Mouse (Mus musculus): ENCODE results near the gene Spata33. TPM values are rescaled to one million over a fixed set of nuclear protein-coding genes. Genes with fewer than 3 reads are reported as not detected.

Gene Spata33
- polyA plus RNA-seq, 1 experiment from 2014 or later: 5.7 TPM

GRCm38 (mm10) chr8:123235520-123236497, 23.2 kb downstream of the Spata33 start, which contains the start of gene Spata2l:
Gene Spata2l, minus strand, starts transcription at chr8:123236233.
- WGBS: 2% methylated on average over 57 of the region's 57 CpGs
- Histone ChIP-seq H3K4me2 (peak within 1 kb of the TSS; percentile 83), H3K4me1 (peaks cover 20% of the 10 kb centered on the region), H3K36me3 (replicated peaks) (no peaks in the 10 kb centered on the region), H3K4me3 (replicated peaks) (peak within 1 kb of the TSS; percentile 46), H3K27me3 (peaks cover 46% of the 10 kb centered on the region), H3K9ac (peak within 1 kb of the TSS; percentile 50), H3K27ac (no peak within 1 kb of the TSS), H3K9me3 (no peaks in the 10 kb centered on the region)
- peak; percentile 83 for ATAC-seq (ENCODE audit: low FRiP score)

DNA sequence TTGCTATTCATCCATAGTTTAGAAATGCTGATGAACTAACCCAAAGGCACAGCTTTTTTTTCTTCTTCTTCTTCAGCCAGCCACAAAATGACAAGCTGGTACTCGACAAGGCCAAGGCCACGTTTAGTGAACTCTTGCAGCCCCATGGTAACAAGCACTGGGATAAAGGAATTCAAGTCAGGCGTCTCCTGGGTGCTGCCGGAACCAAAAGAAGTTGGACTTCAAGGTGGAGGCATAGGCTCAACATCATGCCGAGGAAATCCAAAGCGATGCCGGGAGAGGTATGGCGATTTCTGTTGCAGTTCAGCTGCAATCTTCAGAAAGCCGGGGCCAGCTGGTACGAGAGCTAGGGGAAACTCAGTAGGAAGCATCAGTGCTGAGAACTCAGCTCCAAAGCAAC, 26.8 kb downstream of the Spata33 start:
- peaks cover 29% of the 10 kb centered on the region for H3K36me3 ChIP-seq (replicated peaks)
- 88% methylated on average over 10 of the region's 10 CpGs for WGBS
- no peaks in the 10 kb centered on the region for H3K9me3 ChIP-seq
- H3K9ac ChIP-seq: no peak overlapping the region
- no peak overlapping the region for H3K27ac ChIP-seq
- H3K4me3 ChIP-seq (replicated peaks): no peak overlapping the region
- H3K4me1 ChIP-seq: peaks cover 20% of the 10 kb centered on the region
- no peak overlapping the region for H3K4me2 ChIP-seq
- no peak for ATAC-seq (ENCODE audit: low FRiP score)
- peaks cover 28% of the 10 kb centered on the region for H3K27me3 ChIP-seq

GRCm38 (mm10) chr8:123242107-123242923, 29.7 kb downstream of the Spata33 start:
- Histone ChIP-seq H3K27me3 (no peaks in the 10 kb centered on the region), H3K36me3 (replicated peaks) (peaks cover 58% of the 10 kb centered on the region), H3K9me3 (no peaks in the 10 kb centered on the region), H3K4me2 (no peak overlapping the region), H3K4me1 (no peaks in the 10 kb centered on the region), H3K4me3 (replicated peaks) (no peak overlapping the region), H3K27ac (no peak overlapping the region), H3K9ac (no peak overlapping the region)
- 90% methylated on average over 7 of the region's 7 CpGs for WGBS
- ATAC-seq (ENCODE audit: low FRiP score): no peak

DNA sequence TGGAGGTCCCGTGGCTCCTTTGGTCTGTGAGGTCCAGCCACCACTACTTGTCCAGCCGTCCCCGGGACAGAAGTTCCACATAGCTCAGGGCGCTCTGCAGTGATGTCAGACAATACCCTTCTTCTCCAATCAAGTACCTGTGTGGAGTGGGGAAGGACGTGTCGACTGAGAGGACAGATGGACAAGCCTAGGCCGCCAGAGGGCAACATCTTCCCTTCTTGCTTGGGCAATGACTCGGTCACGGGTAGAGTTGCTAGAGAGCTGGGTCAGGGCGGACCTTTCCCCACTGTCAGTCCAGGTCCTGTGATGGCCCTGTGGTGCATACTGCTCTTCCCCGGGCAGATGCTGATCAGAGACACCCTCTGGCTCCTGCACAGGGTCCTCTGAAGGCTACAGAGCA, 30.4 kb downstream of the Spata33 start:
- H3K4me2 ChIP-seq: no peak overlapping the region
- no peaks in the 10 kb centered on the region for H3K27me3 ChIP-seq
- WGBS: 73% methylated on average over 11 of the region's 11 CpGs
- H3K9me3 ChIP-seq: no peaks in the 10 kb centered on the region
- H3K27ac ChIP-seq: no peak overlapping the region
- H3K4me1 ChIP-seq: no peaks in the 10 kb centered on the region
- H3K9ac ChIP-seq: no peak overlapping the region
- peaks cover 66% of the 10 kb centered on the region for H3K36me3 ChIP-seq (replicated peaks)
- H3K4me3 ChIP-seq (replicated peaks): no peak overlapping the region
- no peak for ATAC-seq (ENCODE audit: low FRiP score)

GRCm38 (mm10) chr8:123244382-123244781, 31.8 kb downstream of the Spata33 start:
- Histone ChIP-seq H3K4me1 (no peaks in the 10 kb centered on the region), H3K9me3 (no peaks in the 10 kb centered on the region), H3K36me3 (replicated peaks) (peaks cover 79% of the 10 kb centered on the region), H3K4me2 (no peak overlapping the region), H3K4me3 (replicated peaks) (no peak overlapping the region), H3K27ac (no peak overlapping the region), H3K9ac (no peak overlapping the region), H3K27me3 (no peaks in the 10 kb centered on the region)
- ATAC-seq (ENCODE audit: low FRiP score): no peak
- 90% methylated on average over 4 of the region's 4 CpGs for WGBS

DNA sequence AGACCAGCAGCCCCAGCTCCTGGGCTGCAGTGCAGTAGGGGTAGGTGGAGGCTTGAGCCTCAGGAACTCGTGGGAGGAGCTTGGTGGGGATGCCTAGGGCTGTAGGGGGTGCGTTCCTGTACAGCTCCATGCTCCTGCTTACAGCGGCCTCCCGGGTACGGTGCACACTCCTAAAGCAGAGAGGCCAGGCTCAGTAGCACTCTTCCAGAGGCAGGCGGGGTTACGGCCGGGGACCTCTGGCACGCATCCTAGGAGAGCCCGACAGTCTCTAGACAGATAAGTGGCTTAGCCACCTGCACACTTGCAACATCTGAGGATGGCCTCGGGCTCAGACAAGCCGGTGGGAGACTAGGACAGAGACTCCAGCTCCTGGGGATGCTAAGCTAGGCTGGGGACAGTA, 32.9 kb downstream of the Spata33 start:
- H3K9me3 ChIP-seq: no peaks in the 10 kb centered on the region
- no peaks in the 10 kb centered on the region for H3K4me1 ChIP-seq
- no peak overlapping the region for H3K4me2 ChIP-seq
- H3K4me3 ChIP-seq (replicated peaks): no peak overlapping the region
- no peak overlapping the region for H3K9ac ChIP-seq
- whole genome bisulfite sequencing: 90% methylated on average over 12 of the region's 12 CpGs
- no peak overlapping the region for H3K27ac ChIP-seq
- peaks cover 89% of the 10 kb centered on the region for H3K36me3 ChIP-seq (replicated peaks)
- ATAC-seq (ENCODE audit: low FRiP score): no peak
- no peaks in the 10 kb centered on the region for H3K27me3 ChIP-seq

GRCm38 (mm10) chr8:123247748-123248147, 35.1 kb downstream of the Spata33 start:
- Histone ChIP-seq H3K9ac (no peak overlapping the region), H3K4me2 (no peak overlapping the region), H3K4me3 (replicated peaks) (no peak overlapping the region), H3K36me3 (replicated peaks) (peaks cover 87% of the 10 kb centered on the region), H3K9me3 (no peaks in the 10 kb centered on the region), H3K27ac (no peak overlapping the region), H3K4me1 (peaks cover under 1% of the 10 kb centered on the region), H3K27me3 (no peaks in the 10 kb centered on the region)
- ATAC-seq (ENCODE audit: low FRiP score): no peak
- WGBS: 98% methylated on average over 6 of the region's 6 CpGs

GRCm38 (mm10) chr8:123248596-123248995, 36.0 kb downstream of the Spata33 start:
- Histone ChIP-seq H3K36me3 (replicated peaks) (peaks cover 79% of the 10 kb centered on the region), H3K4me1 (peaks cover 8% of the 10 kb centered on the region), H3K27ac (no peak overlapping the region), H3K4me3 (replicated peaks) (no peak overlapping the region), H3K9me3 (no peaks in the 10 kb centered on the region), H3K9ac (no peak overlapping the region), H3K27me3 (no peaks in the 10 kb centered on the region), H3K4me2 (no peak overlapping the region)
- ATAC-seq (ENCODE audit: low FRiP score): no peak
- WGBS: 92% methylated on average over 8 of the region's 8 CpGs

- H3K9ac ChIP-seq: no peak overlapping the region
- no peak overlapping the region for H3K4me3 ChIP-seq (replicated peaks)
- H3K27ac ChIP-seq: no peak overlapping the region
- 93% methylated on average over 5 of the region's 5 CpGs for WGBS
- H3K36me3 ChIP-seq (replicated peaks): peaks cover 57% of the 10 kb centered on the region
- H3K4me2 ChIP-seq: no peak overlapping the region
- ATAC-seq (ENCODE audit: low FRiP score): no peak
- H3K9me3 ChIP-seq: no peaks in the 10 kb centered on the region
- peaks cover 22% of the 10 kb centered on the region for H3K4me1 ChIP-seq
- H3K27me3 ChIP-seq: no peaks in the 10 kb centered on the region
Measured at GRCm38 (mm10) chr8:123250940-123251339, 38.3 kb downstream of the Spata33 start.

DNA sequence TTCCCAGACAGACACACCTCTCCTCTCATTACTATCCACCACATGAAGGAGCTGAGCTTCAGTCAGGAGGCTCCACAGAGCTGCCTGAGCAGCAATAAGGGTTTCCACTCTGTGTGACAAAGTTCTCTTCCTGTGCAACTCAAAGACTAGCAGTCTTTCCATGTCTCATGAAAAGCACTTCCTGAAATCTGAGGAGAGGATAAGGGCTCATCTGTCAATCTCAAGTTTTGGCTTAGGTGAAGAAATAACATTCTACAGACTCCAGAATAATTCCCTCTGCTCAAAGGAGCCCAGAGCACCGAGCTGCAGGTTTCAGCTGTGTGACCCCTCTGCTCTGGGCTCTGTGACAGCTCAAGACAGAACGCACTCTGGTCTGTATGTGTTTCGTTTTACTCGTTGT, 40.3 kb downstream of the Spata33 start:
- Histone ChIP-seq H3K4me2 (peak overlapping the region; percentile 97), H3K4me1 (peaks cover 27% of the 10 kb centered on the region), H3K27ac (no peak overlapping the region), H3K9ac (peak overlapping the region; percentile 93), H3K4me3 (replicated peaks) (peak overlapping the region; percentile 97), H3K36me3 (replicated peaks) (peaks cover 56% of the 10 kb centered on the region), H3K9me3 (no peaks in the 10 kb centered on the region), H3K27me3 (no peaks in the 10 kb centered on the region)
- 64% methylated on average over 4 of the region's 4 CpGs for WGBS
- ATAC-seq (ENCODE audit: low FRiP score): no peak

GRCm38 (mm10) chr8:123253451-123254098, 40.9 kb downstream of the Spata33 start:
- Histone ChIP-seq H3K36me3 (replicated peaks) (peaks cover 56% of the 10 kb centered on the region), H3K4me1 (peaks cover 27% of the 10 kb centered on the region)
- ATAC-seq (ENCODE audit: low FRiP score): peak; percentile 47

More at GRCm38 (mm10) chr8:123253451-123254098, 40.9 kb downstream of the Spata33 start:
- under 1% methylated on average over 39 of the region's 40 CpGs for WGBS
- H3K4me2 ChIP-seq: peak overlapping the region; percentile 97
- H3K9me3 ChIP-seq: no peaks in the 10 kb centered on the region
- H3K9ac ChIP-seq: peak overlapping the region; percentile 93
- H3K27me3 ChIP-seq: no peaks in the 10 kb centered on the region
- peak overlapping the region; percentile 97 for H3K4me3 ChIP-seq (replicated peaks)
- peak overlapping the region; percentile 85 for H3K27ac ChIP-seq
